Mouse (Mus musculus) right cerebral cortex, adult 18-20 months (tissue): ENCODE results near the gene Rtp3.

Experiments
- DNase-seq: peaks from one replicate; pipeline ENCODE4 v3.0.0; 2022; ENCODE audit warnings: mixed read lengths

The Rtp3 gene

DNA sequence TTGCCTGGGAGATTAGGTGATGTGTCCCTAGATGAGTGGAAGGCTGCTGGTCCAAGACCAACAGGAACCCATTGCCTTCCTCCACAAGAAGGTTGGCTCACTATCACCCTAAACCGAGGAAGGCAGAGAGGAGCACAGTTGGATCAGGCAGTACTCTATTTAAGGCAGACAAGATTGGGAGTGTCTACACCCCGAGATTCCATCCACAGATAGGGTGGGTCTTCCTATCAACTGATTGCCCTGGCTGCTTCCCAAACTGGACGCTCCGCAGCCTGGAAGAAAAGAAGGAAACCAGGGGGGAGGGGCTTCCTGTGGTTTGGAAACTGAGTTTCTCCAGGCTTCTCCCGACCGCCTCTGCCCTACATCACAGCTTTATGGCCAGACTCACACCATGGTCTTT lies at the start of gene Rtp3:
Gene Rtp3, minus strand, starts transcription at position 380 of the 400 bp plus-strand sequence.
- no peak for DNase-seq

DNA sequence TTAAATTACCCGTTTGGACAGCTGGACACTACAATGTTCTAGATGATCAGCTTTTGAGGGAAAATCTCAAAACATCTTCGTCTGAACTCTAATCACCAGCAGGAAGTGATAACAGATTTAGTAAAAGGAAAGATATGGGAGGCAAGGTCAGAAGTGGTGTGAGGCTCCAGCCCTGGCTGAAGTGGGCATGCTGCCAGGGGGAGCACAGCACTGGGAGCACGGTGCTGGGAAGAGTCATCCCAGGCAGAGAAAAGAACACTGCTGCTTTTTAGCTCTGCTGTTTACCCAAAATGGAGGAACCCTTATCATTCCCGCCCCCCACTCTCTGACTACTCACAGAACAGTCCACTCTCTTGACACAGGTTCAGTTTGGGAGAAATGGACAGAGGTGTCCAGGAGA lies 49.6 kb upstream of the Rtp3 start:
- DNase-seq: no peak

GRCm38 (mm10) chr9:111033717-111034116 lies 43.3 kb upstream of the Rtp3 start:
- no peak for DNase-seq

DNA sequence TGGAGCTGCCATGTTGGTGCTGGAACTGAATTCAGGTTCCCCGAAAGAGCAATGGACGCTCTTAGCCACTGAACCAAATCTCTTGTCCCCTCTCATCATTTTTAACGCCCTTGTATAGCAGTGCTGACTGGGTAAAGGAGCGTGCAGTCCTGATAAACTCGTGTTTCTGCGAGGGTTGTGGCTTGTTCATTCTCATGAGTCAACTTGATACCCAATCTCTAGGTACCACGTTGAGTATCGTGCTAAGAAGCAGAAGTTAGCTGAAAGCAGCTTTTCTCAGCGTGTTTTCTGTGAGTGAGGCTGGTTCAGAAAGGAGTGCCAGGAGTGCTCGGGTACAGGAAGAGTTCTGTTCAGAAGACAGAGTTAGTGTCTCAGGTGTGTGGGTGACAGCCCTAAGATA lies 36.4 kb upstream of the Rtp3 start:
- DNase-seq: no peak

DNA sequence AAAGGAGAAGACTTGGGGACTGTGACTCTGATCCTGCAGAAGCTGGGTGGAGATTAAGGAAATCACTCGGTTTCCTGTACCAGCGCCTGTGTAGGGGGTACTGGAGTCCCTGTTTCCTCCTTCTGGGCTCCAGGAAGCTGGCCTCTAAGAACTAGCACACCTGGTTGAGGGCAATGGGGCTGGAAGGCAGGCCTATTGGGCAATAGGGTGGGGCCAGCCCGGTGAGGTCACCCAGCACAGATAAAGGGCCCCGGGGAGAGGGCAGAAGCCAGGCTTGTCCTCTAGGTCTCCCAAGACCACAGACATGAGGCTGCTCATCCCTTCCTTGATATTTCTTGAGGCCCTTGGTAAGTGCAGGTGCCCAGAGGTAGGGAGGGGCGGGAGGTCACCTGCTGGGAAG lies 28.6 kb upstream of the Rtp3 start, which contains the start of gene Ltf:
Gene Ltf, plus strand, starts transcription at position 250 of the 400 bp plus-strand sequence.
- no peak for DNase-seq

- DNase-seq: no peak
These were observed 25.3 kb upstream of the Rtp3 start for GRCm38 (mm10) chr9:111015658-111016057.

DNA sequence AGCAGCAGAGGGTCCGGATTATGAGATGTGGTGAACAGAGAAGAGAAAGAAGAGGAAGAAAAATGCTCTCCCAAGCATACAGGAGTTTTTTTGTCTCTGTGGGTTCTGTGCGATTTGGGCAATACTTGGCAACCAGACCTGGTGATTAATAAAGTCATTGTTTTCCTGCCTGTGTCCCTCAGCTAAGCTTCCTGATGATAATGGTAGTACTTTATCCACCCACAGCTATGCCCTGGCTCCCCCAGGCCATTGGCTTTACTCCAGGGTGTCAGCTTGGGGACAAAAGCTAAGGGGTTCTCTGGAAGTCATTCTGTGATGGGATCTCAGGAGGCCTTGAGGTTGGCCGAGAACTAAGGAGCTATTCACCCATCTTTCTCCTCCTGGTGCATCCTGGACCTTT lies 21.7 kb upstream of the Rtp3 start:
- no peak for DNase-seq

DNA sequence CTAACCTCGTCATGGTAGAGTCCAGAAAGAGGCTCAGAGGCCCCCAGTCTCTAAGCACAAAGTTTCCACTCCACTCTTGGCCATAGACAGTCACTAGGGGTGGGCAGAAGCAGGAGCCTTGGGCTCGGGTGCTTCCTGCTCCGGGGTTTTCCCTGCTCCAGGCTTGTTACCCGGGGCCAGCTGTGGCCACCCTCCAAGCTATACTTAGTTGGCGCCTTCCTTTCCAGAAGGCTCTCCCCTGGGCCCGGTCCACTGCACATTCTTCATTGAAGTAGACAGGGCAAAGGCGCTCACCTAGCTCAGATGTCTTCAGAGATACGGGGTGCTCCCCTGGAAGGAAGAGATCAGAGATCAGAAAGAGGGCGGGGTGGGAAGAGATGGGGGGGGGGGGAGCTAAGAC lies 21.2 kb upstream of the Rtp3 start:
- no peak for DNase-seq

GRCm38 (mm10) chr9:111009763-111010162 lies 19.4 kb upstream of the Rtp3 start:
- DNase-seq: no peak

GRCm38 (mm10) chr9:111006544-111006943 lies 16.2 kb upstream of the Rtp3 start:
- no peak for DNase-seq

- DNase-seq: no peak
These were observed 12.9 kb upstream of the Rtp3 start for GRCm38 (mm10) chr9:111003279-111003678.

DNA sequence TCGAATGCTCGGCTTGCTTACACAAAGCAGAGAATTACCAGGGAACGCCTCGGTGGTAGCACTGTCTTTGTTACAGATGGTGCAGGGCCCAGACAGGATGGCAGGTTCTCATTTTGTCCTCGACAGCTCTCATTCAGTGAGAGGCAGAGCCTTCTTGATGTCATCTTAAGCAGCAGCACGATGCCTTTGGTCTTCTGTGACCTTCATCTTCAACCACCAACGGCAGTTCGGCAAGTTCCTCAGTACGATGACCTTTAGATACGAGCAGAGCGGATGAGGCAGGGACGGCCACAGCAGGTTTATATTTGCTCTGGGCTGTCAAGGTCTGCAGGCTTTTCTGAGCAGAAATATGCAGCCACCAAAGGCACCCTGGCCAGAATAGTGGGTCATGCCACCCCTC lies 11.2 kb upstream of the Rtp3 start:
- no peak for DNase-seq

DNA sequence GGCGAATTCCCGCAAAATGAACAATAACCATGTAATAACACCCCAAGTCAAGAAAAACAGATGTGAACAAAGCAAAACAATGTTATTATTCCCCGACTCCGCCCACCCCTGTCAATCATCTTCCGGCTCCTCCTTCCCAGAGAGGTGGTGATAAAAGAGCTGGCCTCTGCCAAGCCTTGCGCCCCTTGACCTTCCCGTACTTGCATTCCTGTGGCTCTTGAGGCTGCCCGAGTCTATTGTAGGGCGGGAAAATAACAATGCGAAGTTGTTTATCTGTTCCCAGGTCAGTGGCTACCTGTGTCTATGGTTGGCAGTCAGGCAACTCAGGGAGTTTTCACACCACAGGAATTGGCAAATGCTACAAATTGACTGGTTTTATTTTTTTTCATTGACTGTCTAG lies 9.5 kb upstream of the Rtp3 start:
- no peak for DNase-seq

GRCm38 (mm10) chr9:110999056-110999455 lies 8.7 kb upstream of the Rtp3 start:
- no peak for DNase-seq

GRCm38 (mm10) chr9:110997245-110997644 lies 6.9 kb upstream of the Rtp3 start:
- DNase-seq: peak; percentile 69

GRCm38 (mm10) chr9:110994716-110995172 lies 4.4 kb upstream of the Rtp3 start:
- peak; percentile 84 for DNase-seq

GRCm38 (mm10) chr9:110993281-110993709 lies 2.9 kb upstream of the Rtp3 start:
- DNase-seq: no peak

- no peak for DNase-seq
These were observed 840 bp downstream of the Rtp3 start for GRCm38 (mm10) chr9:110989543-110989942.

- no peak for DNase-seq
These were observed 1.2 kb downstream of the Rtp3 start for GRCm38 (mm10) chr9:110989141-110989540.

GRCm38 (mm10) chr9:110988078-110988477 lies 2.3 kb downstream of the Rtp3 start:
- no peak for DNase-seq

GRCm38 (mm10) chr9:110987331-110987730 lies 3.1 kb downstream of the Rtp3 start:
- DNase-seq: no peak

DNA sequence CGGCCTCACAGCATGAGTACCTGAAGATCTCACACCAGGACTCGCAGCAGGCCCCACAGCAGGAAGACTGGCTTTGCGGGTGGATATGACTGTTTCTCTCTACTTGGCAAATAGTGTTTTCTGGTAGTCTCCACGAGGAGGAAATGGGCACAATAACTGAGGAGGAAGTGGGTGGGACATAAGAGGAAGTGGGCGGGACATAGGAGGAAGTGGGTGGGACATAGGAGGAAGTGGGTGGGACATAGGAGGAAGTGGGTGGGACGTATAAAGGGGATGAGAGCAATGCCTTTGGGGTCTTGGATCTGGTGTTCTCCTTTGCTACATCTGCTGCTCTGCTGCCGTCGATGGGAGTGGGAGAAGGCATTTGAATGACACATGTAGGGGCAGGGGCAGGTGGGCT lies 4.4 kb downstream of the Rtp3 start:
- no peak for DNase-seq

DNA sequence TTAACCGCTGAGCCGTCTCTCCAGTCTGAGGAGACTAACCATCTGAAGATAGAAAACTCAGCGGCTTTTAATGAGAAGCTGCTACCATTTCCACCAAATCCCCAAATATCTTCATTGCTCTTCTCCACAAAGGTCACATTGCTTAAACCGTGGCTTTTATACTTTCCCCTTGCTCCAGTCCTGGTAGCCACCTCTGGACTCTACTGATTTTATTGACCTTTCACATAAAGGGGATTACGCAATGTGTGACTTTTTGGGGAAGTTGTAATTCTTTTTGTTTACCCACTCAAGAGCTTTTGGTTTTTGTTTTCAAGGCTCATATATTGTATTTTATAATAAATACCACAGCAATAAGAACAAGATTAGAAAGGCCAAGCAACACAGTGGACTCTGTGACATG lies 4.8 kb downstream of the Rtp3 start:
- DNase-seq: no peak

DNA sequence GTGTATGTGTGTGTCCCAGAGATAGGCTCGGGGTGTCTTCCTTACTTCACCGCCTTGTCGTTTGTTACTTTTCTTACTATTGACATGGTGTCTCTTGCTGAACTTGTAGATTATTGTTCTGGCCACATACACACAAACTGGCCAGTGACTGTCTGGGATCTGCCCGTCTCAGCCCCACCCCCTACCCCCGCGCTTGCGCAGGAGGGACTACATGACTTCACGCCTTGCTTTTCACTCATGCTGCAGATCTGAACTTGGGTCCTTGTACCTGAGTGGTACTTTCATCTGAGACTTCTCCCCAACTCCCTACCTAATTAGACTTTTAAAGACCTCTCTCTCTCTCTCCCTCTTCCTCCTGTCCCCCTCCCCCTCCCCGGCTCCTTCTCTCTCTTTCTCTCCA lies 6.3 kb downstream of the Rtp3 start:
- DNase-seq: no peak

GRCm38 (mm10) chr9:110982351-110982750 lies 8.0 kb downstream of the Rtp3 start:
- no peak for DNase-seq

DNA sequence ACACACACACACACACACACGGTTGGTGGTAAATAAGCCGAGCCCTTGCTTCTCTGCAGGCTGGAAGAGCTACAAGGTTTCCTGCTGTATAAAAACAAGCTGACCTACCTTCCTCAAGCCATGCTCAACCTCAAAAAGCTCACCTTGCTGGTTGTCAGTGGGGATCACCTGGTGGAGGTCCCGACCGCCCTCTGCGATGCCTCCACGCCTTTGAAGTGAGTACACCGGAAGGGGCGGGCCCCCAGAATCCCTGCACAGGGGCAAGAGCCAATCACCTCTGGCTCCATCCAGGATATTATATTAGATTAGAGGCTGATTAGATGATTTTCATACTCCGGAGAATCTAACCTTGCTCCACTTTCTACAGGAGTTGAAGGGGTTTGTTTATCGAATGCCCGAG lies 11.0 kb downstream of the Rtp3 start:
- DNase-seq: no peak
